Mouse (Mus musculus): ENCODE measurements around the gene Olfr315.

- TF ChIP-seq CTCF (IDR thresholded peaks at IDR 0.05; ENCODE audit: extremely low read depth, insufficient read depth, low read length) (no peak), POLR2A (IDR thresholded peaks at IDR 0.05; ENCODE audit: extremely low read depth, insufficient read depth, low read length) (no peak)
These were observed 11.2 kb downstream of the Olfr315 start for GRCm38 (mm10) chr11:58784182-58784581.

Measured in cortical plate, adult 2 months (tissue).